Mouse (Mus musculus) spleen, adult 18-20 months (tissue): ENCODE measurements around the gene Tnfsf9.
"Not testable (repeated sequence)": the region's sequence is repeated elsewhere in the genome, so short reads cannot be mapped to it uniquely, and the experiment has no call there.

ENCODE experiments used
- DNase-seq, 2 experiments: peaks; one replicate each; pipeline ENCODE4 v3.0.0; 2022; ENCODE audit warnings: mixed read lengths in 2 of 2

Tnfsf9 gene

GRCm38 (mm10) chr17:57095855-57096622 is 9.1 kb upstream of the Tnfsf9 start:
- peak in 1 of 2 experiments; percentile 41 for DNase-seq

DNA sequence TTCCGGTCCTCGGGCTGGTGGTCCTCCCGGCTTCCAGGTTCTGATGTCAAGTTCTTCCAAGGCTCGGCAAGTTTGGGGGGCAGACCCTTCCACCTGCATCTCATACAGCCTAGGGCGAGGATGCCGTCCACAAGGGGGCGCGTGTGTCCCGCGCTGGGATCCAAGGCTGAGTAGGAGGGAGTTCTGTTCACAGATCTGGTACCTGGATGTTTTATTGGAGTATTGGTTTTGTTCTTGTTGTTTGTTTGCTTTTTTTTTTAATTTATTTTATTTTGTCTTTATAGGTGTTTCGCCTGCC is 8.6 kb upstream of the Tnfsf9 start:
- peak; percentile 68 to 92 for DNase-seq

DNA sequence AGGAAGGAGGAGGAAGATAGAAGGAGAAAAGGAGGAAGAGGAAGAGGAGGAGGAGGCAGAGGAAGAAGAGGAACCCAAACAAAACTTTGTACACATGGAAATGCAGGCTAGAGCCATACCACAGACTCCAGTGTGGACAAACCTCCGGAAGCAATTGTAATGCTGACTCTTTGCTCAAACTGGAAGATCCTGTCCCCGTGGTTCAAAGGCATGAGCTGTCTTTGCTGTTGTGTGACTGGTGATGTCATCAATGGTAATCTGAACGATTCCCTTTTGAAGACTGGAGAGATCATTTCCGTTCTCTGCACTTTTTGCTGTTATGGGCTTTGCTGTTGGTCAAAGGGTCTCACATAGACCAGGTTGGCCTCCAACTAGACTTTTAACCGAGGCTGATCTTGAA is 6.8 kb upstream of the Tnfsf9 start:
- DNase-seq: no peak

GRCm38 (mm10) chr17:57099629-57100325 is 5.3 kb upstream of the Tnfsf9 start:
- DNase-seq: no peak

GRCm38 (mm10) chr17:57102276-57102675 is 2.8 kb upstream of the Tnfsf9 start:
- no peak for DNase-seq

GRCm38 (mm10) chr17:57104496-57104895 is 629 bp upstream of the Tnfsf9 start:
- no peak for DNase-seq

DNA sequence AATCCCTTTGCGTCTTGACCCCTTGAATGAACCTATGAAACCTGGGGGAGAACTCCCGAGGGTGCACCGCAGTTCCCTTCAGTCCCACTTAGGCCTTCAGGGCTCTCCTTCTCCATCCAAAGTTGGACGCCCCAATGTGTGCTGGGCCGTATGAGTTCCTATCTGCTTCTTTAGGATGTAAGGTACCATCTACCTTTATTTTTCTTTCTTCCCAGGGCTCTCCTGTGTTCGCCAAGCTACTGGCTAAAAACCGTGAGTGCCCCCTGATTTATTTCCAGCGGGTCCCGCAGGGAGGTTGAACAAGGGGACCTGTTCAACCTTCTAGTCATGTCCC is 877 bp downstream of the Tnfsf9 start:
- no peak for DNase-seq

DNA sequence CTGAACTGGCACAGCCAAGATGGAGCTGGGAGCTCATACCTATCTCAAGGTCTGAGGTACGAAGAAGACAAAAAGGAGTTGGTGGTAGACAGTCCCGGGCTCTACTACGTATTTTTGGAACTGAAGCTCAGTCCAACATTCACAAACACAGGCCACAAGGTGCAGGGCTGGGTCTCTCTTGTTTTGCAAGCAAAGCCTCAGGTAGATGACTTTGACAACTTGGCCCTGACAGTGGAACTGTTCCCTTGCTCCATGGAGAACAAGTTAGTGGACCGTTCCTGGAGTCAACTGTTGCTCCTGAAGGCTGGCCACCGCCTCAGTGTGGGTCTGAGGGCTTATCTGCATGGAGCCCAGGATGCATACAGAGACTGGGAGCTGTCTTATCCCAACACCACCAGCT is 1.9 kb downstream of the Tnfsf9 start:
- no peak for DNase-seq

DNA sequence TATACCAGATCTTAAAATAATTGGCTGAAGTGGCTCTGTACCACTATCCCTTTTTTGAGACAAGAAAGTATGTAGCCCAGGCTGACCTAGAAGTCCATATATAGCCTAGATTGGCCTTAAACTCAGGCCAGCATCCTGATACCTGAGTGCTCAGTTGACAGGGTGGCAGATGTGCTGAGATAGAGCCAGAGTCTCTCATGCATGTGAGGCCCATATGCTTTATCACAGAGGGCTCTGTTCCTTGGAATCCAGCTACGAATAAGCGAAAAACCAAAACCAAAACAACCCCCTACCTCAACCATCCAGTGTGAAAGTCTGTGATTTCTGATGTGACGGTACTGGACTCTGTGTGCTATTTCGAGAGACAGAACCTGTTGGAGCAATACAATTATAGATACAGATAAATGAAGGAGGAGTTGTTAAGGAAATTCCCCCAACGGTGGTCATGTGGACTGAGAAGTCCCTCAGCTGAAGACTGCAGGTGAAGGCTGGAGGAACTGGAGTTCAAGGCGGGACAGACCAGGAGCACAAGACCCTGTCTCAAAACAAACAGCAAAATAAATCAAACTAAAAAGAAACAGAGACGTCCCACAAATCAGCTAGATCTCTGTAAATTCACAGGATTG is 3.0 kb downstream of the Tnfsf9 start:
- no peak for DNase-seq

DNA sequence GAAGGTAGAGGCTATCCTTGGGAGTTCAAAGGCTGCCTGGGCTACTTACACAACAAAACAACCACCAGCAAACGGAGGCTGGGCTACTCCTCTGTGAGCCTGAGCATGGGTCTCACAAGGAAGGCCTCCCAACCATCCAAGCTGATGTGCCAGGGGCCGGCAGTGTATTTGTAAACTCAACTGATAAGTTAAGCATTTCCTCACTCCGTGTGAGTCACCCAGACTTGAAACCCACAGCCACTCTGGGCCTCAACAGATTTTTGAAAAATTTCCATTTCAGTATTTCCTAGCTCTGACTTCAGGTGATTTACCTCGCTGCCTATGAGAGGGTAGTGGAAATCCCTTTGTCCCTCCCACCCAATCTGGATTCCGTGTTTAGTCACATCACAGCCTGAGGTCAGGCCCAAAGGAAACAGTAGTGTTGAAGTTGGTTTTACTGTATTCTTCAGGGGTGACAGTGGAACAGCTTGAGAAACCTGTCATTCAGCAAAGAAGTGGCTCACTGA is 3.6 kb downstream of the Tnfsf9 start:
- DNase-seq: no peak

DNA sequence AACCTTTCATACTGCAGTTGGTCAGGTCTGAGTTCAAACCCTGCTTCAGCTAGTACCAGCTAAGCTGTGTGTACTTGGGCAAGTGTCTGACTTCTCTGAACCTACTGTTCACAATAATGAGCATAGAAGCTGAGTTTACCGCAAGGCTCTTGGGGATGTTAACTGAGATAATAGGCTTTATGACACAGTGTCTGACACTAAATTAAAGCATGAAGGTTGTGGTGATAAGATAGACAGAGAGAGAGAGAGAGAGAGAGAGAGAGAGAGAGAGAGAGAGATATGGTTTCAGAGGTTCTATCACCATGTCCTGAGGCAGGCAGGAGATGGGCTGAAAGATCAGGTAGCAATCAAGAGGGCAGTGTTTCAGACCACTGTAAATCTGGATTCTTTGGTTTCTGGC is 4.9 kb downstream of the Tnfsf9 start:
- no peak for DNase-seq

DNA sequence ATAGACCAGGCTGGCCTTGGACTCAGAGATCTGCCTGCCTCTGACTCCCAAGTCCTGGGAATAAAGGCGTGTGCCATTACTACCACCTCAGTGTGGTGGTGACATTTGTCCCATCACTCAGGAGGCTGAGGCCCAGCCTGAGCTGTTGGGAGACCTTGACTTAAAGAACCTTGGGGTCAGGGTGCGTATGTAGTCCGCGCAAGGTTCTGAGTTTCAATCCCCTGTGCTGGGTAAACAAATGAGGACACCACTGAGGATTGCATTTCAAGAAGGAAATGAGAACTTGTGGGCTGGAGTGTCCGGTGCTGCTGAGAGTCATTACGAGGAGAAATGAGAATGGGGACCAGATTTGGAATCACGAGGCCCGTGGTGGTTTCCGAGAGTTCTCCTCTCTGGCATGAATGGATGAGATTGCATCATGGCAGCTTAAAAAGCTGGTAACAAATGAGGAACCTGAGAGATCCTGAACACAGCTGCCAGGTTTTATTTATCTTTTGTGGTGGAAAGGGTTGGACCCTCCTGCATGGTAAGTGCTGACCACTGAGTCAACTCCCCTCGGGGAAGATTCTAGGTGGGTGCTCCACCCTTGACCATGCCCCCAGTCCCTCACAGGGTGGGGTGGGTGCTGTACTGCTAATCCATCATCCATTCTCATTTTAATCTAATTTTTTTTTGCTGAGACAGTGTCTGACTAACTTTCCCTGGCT is 7.8 kb downstream of the Tnfsf9 start:
- DNase-seq: no peak

- no peak for DNase-seq
Observed at GRCm38 (mm10) chr17:57116801-57117200, 11.7 kb downstream of the Tnfsf9 start.

- no peak for DNase-seq
Observed at GRCm38 (mm10) chr17:57118524-57119349, 13.6 kb downstream of the Tnfsf9 start.

DNA sequence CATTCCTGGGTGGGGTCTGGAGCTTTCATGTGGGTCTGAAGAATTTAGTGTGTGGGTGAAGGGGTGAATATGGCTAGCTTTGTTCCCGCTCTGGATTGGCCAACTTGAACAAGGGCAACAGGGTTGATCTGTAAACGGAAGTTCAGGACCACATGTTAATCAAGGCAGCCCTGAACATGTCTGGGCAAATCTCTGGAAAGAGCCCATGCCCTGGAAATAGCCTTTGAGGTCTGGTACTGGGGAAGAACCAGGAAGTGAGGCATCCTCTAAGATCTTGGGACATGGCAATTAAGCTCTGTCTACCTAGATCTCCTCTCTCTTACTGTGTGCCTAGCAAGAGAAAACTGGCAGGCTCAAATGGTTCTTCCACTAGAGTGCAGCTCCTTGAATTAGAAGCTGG is 16.7 kb downstream of the Tnfsf9 start:
- no peak for DNase-seq

- DNase-seq: no peak
Observed at GRCm38 (mm10) chr17:57123192-57124118, 18.3 kb downstream of the Tnfsf9 start.

DNA sequence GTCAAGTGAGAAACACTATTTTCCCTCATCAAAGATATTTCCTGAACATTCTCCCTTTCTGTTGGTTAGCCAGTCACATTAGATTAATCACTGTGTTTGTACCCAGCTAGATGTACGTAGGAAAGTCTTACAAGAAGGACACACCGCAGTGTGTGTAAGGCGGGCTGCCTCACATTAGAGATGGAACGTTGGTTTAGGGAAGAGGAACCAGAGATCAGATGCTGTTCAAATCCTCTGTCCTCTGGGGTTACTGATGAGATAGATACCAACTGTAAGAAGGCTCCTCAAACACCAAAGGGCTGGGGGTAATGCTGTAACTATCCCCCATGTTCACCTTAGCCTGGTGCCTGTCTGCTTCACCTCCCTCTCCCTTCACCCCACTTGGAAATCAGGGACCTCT is 19.7 kb downstream of the Tnfsf9 start:
- no peak for DNase-seq

DNA sequence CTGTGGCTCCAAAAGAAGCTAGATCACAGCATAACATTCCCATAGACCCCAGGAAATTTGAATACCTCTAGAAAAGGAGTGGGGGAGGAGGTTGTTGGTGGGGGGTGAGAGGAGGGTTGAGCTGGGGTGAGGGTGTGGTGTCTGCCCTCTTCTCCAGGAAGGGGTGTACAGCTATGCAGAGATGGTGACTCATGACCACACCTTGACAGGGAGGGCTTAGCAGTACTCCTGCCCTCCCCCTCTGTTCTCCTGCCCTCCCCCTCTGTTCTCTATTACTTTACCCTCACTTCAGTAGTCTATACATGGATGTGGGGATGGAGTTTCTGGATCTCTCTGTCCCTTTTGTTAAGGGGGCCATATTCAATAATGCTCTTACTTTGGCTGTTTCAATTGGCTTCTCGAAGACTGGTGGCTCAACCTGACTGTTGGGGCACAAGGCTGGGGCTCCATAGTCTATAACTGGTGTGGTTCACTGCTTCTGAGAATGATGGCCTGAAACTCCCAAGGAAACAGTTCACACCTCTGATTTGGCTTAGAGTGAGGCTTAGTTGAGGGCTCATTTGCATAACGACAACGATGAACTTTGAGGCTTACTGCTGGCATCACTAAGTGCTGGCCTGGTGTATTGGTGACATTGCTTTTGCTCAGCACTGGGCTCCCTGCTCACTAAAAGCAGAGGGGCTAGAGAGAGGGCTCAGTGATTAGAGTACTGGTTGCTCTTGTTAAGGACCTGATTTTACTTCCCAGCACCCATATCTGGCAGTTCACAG is 20.9 kb downstream of the Tnfsf9 start:
- no peak for DNase-seq

DNA sequence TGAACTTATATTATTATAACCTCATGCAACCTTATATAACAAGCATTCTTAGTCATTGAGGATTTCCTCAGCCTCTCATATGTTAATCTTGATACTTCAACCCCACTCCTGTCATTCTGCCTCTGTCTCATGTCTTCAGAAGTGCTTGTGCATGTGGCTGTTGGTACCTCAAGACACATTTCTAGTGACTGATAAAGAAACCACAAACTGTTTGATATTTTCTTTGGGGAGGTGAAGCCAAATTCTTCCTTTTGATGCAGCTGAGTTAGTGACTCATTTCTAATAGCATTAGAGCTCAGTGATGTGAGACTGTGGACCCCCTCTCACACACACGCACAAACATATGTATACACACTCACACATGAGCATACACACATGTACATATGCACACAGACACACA is 26.7 kb downstream of the Tnfsf9 start:
- DNase-seq: no peak

- not testable (repeated sequence) for DNase-seq
Observed at GRCm38 (mm10) chr17:57134021-57134420, 28.9 kb downstream of the Tnfsf9 start.

DNA sequence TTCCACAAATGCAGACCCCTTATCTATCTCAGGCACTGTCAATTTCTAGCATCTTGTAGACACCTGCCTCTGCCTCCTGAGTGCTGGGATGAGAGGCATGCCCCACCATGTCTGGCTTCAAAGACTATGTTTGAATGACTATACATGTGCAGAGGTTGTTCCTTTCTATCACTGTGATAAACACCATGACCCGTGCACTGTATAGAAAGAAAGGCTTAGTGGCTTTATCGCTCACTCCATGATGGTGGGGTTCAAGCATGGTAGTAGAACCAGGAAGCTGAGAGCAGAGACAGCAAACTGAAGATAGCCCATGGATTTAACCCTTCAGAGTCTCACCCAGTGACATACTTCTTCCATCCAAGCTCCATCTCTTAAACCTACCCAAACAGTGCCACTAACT is 29.6 kb downstream of the Tnfsf9 start:
- no peak for DNase-seq
